Mouse (Mus musculus) ES-Bruce4 (cell line): ENCODE data around the gene Etv6.

Experiments
- CTCF ChIP-seq: IDR thresholded peaks from one replicate; pipeline ENCODE4 v1.8.1; 2011; ENCODE audit warnings: low read depth, low read length
- EP300 ChIP-seq: IDR thresholded peaks from 2 replicates; pipeline ENCODE4 v1.6.1; 2011; ENCODE audit warnings: low read depth, low read length; ENCODE audit not compliant: insufficient read depth
- POLR2A ChIP-seq: IDR thresholded peaks from one replicate; pipeline ENCODE4 v1.8.1; 2011; ENCODE audit warnings: low read length; ENCODE audit not compliant: insufficient read depth

- TF ChIP-seq CTCF (no peak), EP300 (no peak), POLR2A (no peak)
Measured at GRCm38 (mm10) chr6:134250764-134251163, 215.3 kb downstream of the Etv6 start.
